Mouse (Mus musculus) bone marrow, adult 2 months (tissue): ENCODE measurements at regions not wholly inside any gene's neighbourhood (a gene's known extent, or its start where the extent isn't known, plus 50 kb on each side); places are given as distances from the start of the nearest gene placed in this dataset.

ENCODE experiments used
- H3K27ac ChIP-seq: fragments of 200-500 bp; 2 replicates; pipeline ENCODE4 v1.5.1; 2012; ENCODE audit warnings: low read depth, mild to moderate bottlenecking, control low read depth, inconsistent platforms, low read length; ENCODE audit not compliant: control insufficient read depth, poor library complexity, insufficient read depth
- H3K4me1 ChIP-seq: fragments of 200-500 bp; 2 replicates; pipeline ENCODE4 v1.6.1; 2011; ENCODE audit warnings: low read length; ENCODE audit not compliant: control insufficient read depth, insufficient read depth
- H3K4me3 ChIP-seq: fragments of 200-500 bp; replicated peaks from 2 replicates; pipeline ENCODE3; 2011; ENCODE audit warnings: mild to moderate bottlenecking, low read depth, low read length, control low read depth; ENCODE audit not compliant: control insufficient read depth
- CTCF ChIP-seq: fragments of 200-500 bp; IDR thresholded peaks from 2 replicates; pipeline ENCODE4 v1.5.1; 2011; ENCODE audit warnings: low read length, control low read depth; ENCODE audit not compliant: control insufficient read depth, insufficient read depth
- POLR2A ChIP-seq: fragments of 200-500 bp; IDR thresholded peaks from 2 replicates; pipeline ENCODE4 v1.6.1; 2011; ENCODE audit warnings: low read depth, mild to moderate bottlenecking, control low read depth, low read length, borderline replicate concordance; ENCODE audit not compliant: control insufficient read depth
- WGBS: fragments of 180-500 bp; shearing (Covaris S2); methylation state at CpG from one replicate; pipeline ENCODE4 v1.1.7; 2018; 5-methylcytosine and 5-hydroxymethylcytosine counted together

- WGBS: 5% methylated on average over 9 of the region's 9 CpGs
- H3K4me3 ChIP-seq: no peak overlapping the region
- TF ChIP-seq CTCF (peak; percentile 79), POLR2A (no peak)
- no peaks in the 10 kb centered on the region for H3K4me1 ChIP-seq
- H3K27ac ChIP-seq: no peak overlapping the region
These were observed 87.2 kb upstream of the Parp11 start for GRCm38 (mm10) chr6:127359391-127359874.

GRCm38 (mm10) chr6:127362166-127362565 lies 84.5 kb upstream of the Parp11 start:
- TF ChIP-seq POLR2A (no peak), CTCF (no peak)
- H3K4me3 ChIP-seq: no peak overlapping the region
- WGBS: 76% methylated on average over 5 of the region's 5 CpGs
- no peaks in the 10 kb centered on the region for H3K4me1 ChIP-seq
- no peak overlapping the region for H3K27ac ChIP-seq

GRCm38 (mm10) chr6:127362966-127363752 lies 83.5 kb upstream of the Parp11 start:
- H3K4me3 ChIP-seq: no peak overlapping the region
- WGBS: 82% methylated on average over 8 of the region's 8 CpGs
- no peaks in the 10 kb centered on the region for H3K4me1 ChIP-seq
- H3K27ac ChIP-seq: no peak overlapping the region
- TF ChIP-seq POLR2A (no peak), CTCF (no peak)

GRCm38 (mm10) chr6:127363871-127364590 lies 82.6 kb upstream of the Parp11 start:
- TF ChIP-seq POLR2A (no peak), CTCF (no peak)
- H3K4me1 ChIP-seq: no peaks in the 10 kb centered on the region
- H3K4me3 ChIP-seq: no peak overlapping the region
- H3K27ac ChIP-seq: no peak overlapping the region
- 79% methylated on average over 7 of the region's 7 CpGs for WGBS

- H3K4me3 ChIP-seq: no peak overlapping the region
- WGBS: 71% methylated on average over 5 of the region's 5 CpGs
- TF ChIP-seq CTCF: no peak
- no peak for TF ChIP-seq POLR2A
- no peak overlapping the region for H3K27ac ChIP-seq
- H3K4me1 ChIP-seq: no peaks in the 10 kb centered on the region
These were observed 82.0 kb upstream of the Parp11 start for GRCm38 (mm10) chr6:127364591-127365187.

GRCm38 (mm10) chr6:127365246-127365645 lies 81.4 kb upstream of the Parp11 start:
- Histone ChIP-seq H3K4me1 (no peaks in the 10 kb centered on the region), H3K4me3 (no peak overlapping the region), H3K27ac (no peak overlapping the region)
- TF ChIP-seq POLR2A: no peak
- TF ChIP-seq CTCF: no peak
- 64% methylated on average over 7 of the region's 7 CpGs for WGBS

GRCm38 (mm10) chr6:127365651-127366050 lies 81.0 kb upstream of the Parp11 start:
- no peak for TF ChIP-seq CTCF
- no peak for TF ChIP-seq POLR2A
- WGBS: 58% methylated on average over 2 of the region's 2 CpGs
- Histone ChIP-seq H3K4me1 (no peaks in the 10 kb centered on the region), H3K4me3 (no peak overlapping the region), H3K27ac (no peak overlapping the region)

- WGBS: 72% methylated on average over 5 of the region's 5 CpGs
- no peak for TF ChIP-seq POLR2A
- no peak for TF ChIP-seq CTCF
These were observed 73.6 kb upstream of the Parp11 start for GRCm38 (mm10) chr6:127373052-127373451.

More at GRCm38 (mm10) chr6:127373052-127373451, 73.6 kb upstream of the Parp11 start:
- Histone ChIP-seq H3K4me3 (no peak overlapping the region), H3K4me1 (no peaks in the 10 kb centered on the region; the same call in 1 of the 2 replicates), H3K27ac (no peak overlapping the region)
